Mouse (Mus musculus) lung, embryonic 14.5 days (tissue): ENCODE measurements around the gene Rad9a. TPM values are rescaled to one million over a fixed set of nuclear protein-coding genes. Genes with fewer than 3 reads are reported as not detected.
A peak's percentile ranks its signal among the peaks of the same experiment; 100 is the strongest.

Experiments
- ATAC-seq: fragments of 200-750 bp; cut with Nextera tagmentation; 2 replicates; pipeline ENCODE4 v1.8.0; 2017; ENCODE audit warnings: mild to moderate bottlenecking, moderate TSS enrichment, moderate library complexity; ENCODE audit not compliant: insufficient read depth
- DNase-seq: peaks from one replicate; pipeline ENCODE4 v3.0.0-alpha.2; 2015
- H3K27ac ChIP-seq: fragments of 300-500 bp; sonication (generic); 2 replicates; pipeline ENCODE4 v1.5.1; 2014; ENCODE audit warnings: low read depth, mild to moderate bottlenecking, moderate library complexity
- H3K27me3 ChIP-seq: fragments of 300-500 bp; sonication (generic); 2 replicates; pipeline ENCODE4 v1.6.1; 2014; ENCODE audit warnings: low read length, control low read depth; ENCODE audit not compliant: insufficient read depth
- H3K36me3 ChIP-seq: fragments of 300-500 bp; sonication (generic); 2 replicates; pipeline ENCODE4 v1.6.1; 2014; ENCODE audit warnings: control low read depth; ENCODE audit not compliant: insufficient read depth
- H3K4me1 ChIP-seq: fragments of 300-500 bp; sonication (generic); 2 replicates; pipeline ENCODE4 v1.6.1; 2014; ENCODE audit warnings: antibody characterized with exemption, control low read depth; ENCODE audit not compliant: insufficient read depth
- H3K4me2 ChIP-seq: fragments of 300-500 bp; sonication (generic); 2 replicates; pipeline ENCODE4 v1.6.1; 2014; ENCODE audit warnings: mild to moderate bottlenecking
- H3K4me3 ChIP-seq: fragments of 300-500 bp; sonication (generic); 2 replicates; pipeline ENCODE4 v1.5.1; 2014; ENCODE audit warnings: low read depth, low read length
- H3K9ac ChIP-seq: fragments of 300-500 bp; sonication (generic); 2 replicates; pipeline ENCODE4 v1.6.1; 2014
- H3K9me3 ChIP-seq: fragments of 300-500 bp; sonication (generic); 2 replicates; pipeline ENCODE4 v1.6.1; 2016; ENCODE audit warnings: low read depth, low read length, control low read depth
- CTCF ChIP-seq: IDR thresholded peaks from 2 replicates; pipeline ENCODE4 v1.5.1; 2016; ENCODE audit warnings: antibody characterized with exemption, low read depth
- WGBS: fragments of 180-500 bp; shearing (Covaris S2); extraction: QIAGEN DNeasy Blood & Tissue Kit; methylation state at CpG from one replicate; pipeline ENCODE4 v1.1.7; 2014; 5-methylcytosine and 5-hydroxymethylcytosine counted together
- polyA plus RNA-seq: library from polyadenylated mRNA; unstranded; fragments of >200 nt; fragmentation: Nextera tagmentation; extraction: Ambion mirVana; gene quantifications from 2 replicates; pipeline ENCODE4 v1.2.1, GENCODE M21; 2014

Gene Rad9a
- polyA plus RNA-seq, 1 experiment from 2014 or later, result 47.4 TPM

GRCm38 (mm10) chr19:4150567-4151487, 50.6 kb downstream of the Rad9a start:
- Histone ChIP-seq H3K27ac (no peak overlapping the region), H3K27me3 (no peaks in the 10 kb centered on the region), H3K4me3 (no peak overlapping the region), H3K9ac (no peak overlapping the region), H3K4me2 (no peak overlapping the region), H3K36me3 (peaks cover 27% of the 10 kb centered on the region), H3K9me3 (no peaks in the 10 kb centered on the region), H3K4me1 (peaks cover 5% of the 10 kb centered on the region)
- ATAC-seq, result no peak
- TF ChIP-seq CTCF, result no peak
- WGBS, result 85% methylated on average over 22 of the region's 22 CpGs
- no peak for DNase-seq

- no peaks in the 10 kb centered on the region for H3K27me3 ChIP-seq
- H3K27ac ChIP-seq, result no peak overlapping the region
- 90% methylated on average over 17 of the region's 17 CpGs for WGBS
- TF ChIP-seq CTCF, result no peak
- H3K4me2 ChIP-seq, result peak overlapping the region; percentile 87; the same call in 1 of the 2 replicates
- peaks cover 27% of the 10 kb centered on the region for H3K36me3 ChIP-seq
- peak overlapping the region; percentile 89; the same call in 1 of the 2 replicates for H3K4me3 ChIP-seq
- H3K9me3 ChIP-seq, result no peaks in the 10 kb centered on the region
- no peak overlapping the region for H3K9ac ChIP-seq
- ATAC-seq (no peak), DNase-seq (no peak)
- H3K4me1 ChIP-seq, result peaks cover 5% of the 10 kb centered on the region
Measured at GRCm38 (mm10) chr19:4149764-4150461, 51.5 kb downstream of the Rad9a start.

DNA sequence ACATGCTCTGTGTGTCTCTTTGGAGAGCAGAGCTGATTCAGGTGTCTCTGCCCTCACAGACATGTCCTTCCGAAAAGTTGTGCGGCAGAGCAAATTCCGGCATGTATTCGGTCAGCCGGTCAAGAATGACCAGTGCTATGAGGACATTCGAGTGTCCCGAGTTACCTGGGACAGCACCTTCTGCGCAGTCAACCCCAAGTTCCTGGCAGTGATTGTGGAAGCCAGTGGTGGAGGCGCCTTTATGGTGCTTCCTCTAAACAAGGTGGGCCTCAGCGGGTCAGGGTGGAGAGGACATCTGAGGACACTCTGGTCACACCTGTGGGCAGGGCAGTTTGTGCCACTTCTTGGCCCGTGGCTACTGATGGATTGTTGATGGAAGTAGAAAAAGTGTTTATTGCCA, 52.2 kb downstream of the Rad9a start:
- WGBS, result 81% methylated on average over 11 of the region's 11 CpGs
- TF ChIP-seq CTCF, result no peak

GRCm38 (mm10) chr19:4148819-4149218, 52.6 kb downstream of the Rad9a start:
- no peak for TF ChIP-seq CTCF
- WGBS, result 6% methylated on average over 8 of the region's 8 CpGs
- no peak for DNase-seq
- H3K4me3 ChIP-seq, result peak overlapping the region; percentile 89
- H3K4me2 ChIP-seq, result peak overlapping the region; percentile 87
- no peaks in the 10 kb centered on the region for H3K9me3 ChIP-seq
- peaks cover 5% of the 10 kb centered on the region for H3K4me1 ChIP-seq
- peaks cover 25% of the 10 kb centered on the region for H3K36me3 ChIP-seq
- H3K9ac ChIP-seq, result peak overlapping the region; percentile 85
- peak; percentile 57 for ATAC-seq
- H3K27me3 ChIP-seq, result no peaks in the 10 kb centered on the region
- H3K27ac ChIP-seq, result peak overlapping the region; percentile 40; the same call in 1 of the 2 replicates

More for the DNA sequence above, 52.2 kb downstream of the Rad9a start:
- Histone ChIP-seq H3K27me3 (no peaks in the 10 kb centered on the region), H3K4me1 (peaks cover 5% of the 10 kb centered on the region), H3K36me3 (peaks cover 27% of the 10 kb centered on the region), H3K27ac (no peak overlapping the region), H3K9me3 (no peaks in the 10 kb centered on the region), H3K4me2 (peak overlapping the region; percentile 87), H3K9ac (peak overlapping the region; percentile 85), H3K4me3 (peak overlapping the region; percentile 89)
- DNase-seq (no peak), ATAC-seq (no peak)

DNA sequence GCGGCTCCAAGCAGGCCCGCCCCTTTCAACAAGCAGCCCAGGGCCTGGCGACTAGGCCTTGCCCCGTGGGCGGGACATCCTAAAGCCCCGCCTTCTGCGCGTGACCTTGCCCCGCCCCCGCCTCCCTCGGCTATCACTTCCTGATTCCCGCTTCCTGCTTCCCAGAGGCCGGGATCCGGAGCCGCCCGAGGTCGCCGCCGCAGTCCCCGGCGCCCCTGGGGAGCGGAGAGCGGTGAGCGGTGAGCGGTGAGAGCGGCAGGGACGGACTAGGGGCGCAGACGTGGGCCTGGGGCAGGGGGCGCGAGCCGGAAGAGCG, 53.0 kb downstream of the Rad9a start, which contains the start of gene Coro1b:
Gene Coro1b (plus strand): TSS at position 129 of the 316 bp plus-strand sequence.
- ATAC-seq (peak; percentile 98), DNase-seq (peak; percentile 98)
- H3K27ac ChIP-seq, result peak within 1 kb of the TSS; percentile 40; the same call in 1 of the 2 replicates
- peak within 1 kb of the TSS; percentile 89 for H3K4me3 ChIP-seq
- H3K9me3 ChIP-seq, result no peaks in the 10 kb centered on the region
- H3K4me2 ChIP-seq, result peak within 1 kb of the TSS; percentile 87
- TF ChIP-seq CTCF, result no peak
- 0% methylated on average over 33 of the region's 33 CpGs for WGBS
- peak within 1 kb of the TSS; percentile 85 for H3K9ac ChIP-seq
- peaks cover 21% of the 10 kb centered on the region for H3K36me3 ChIP-seq
- no peaks in the 10 kb centered on the region for H3K27me3 ChIP-seq
- H3K4me1 ChIP-seq, result peaks cover 5% of the 10 kb centered on the region

- H3K27me3 ChIP-seq, result no peaks in the 10 kb centered on the region
- H3K4me1 ChIP-seq, result peaks cover 5% of the 10 kb centered on the region
- DNase-seq (no peak), ATAC-seq (0 out of 2 replicates have a peak, but pooled peaks have one; percentile 2)
- TF ChIP-seq CTCF, result no peak
- H3K4me3 ChIP-seq, result peak overlapping the region; percentile 89
- peaks cover 18% of the 10 kb centered on the region for H3K36me3 ChIP-seq
- peak overlapping the region; percentile 85 for H3K9ac ChIP-seq
- peak overlapping the region; percentile 87 for H3K4me2 ChIP-seq
- peak overlapping the region; percentile 40; the same call in 1 of the 2 replicates for H3K27ac ChIP-seq
- H3K9me3 ChIP-seq, result no peaks in the 10 kb centered on the region
- 34% methylated on average over 9 of the region's 9 CpGs for WGBS
Measured at GRCm38 (mm10) chr19:4147782-4148490, 53.5 kb downstream of the Rad9a start.
